Mouse (Mus musculus) megakaryocyte, embryonic 14.5 days (primary cell): ENCODE results near the gene Slc2a2.

Source experiments
- FLI1 ChIP-seq: IDR thresholded peaks from 2 replicates; pipeline ENCODE4 v1.6.1; 2012; ENCODE audit warnings: low read length, inconsistent platforms, mixed read lengths
- GATA1 ChIP-seq: IDR thresholded peaks from 3 replicates; pipeline ENCODE4 v1.6.1; 2012; ENCODE audit warnings: mixed read lengths, low read length, inconsistent platforms, borderline replicate concordance

- TF ChIP-seq FLI1 = no peak
- TF ChIP-seq GATA1 = no peak
Observed at GRCm38 (mm10) chr3:28736981-28737380, 39.3 kb downstream of the Slc2a2 start.
